Mouse (Mus musculus) left cerebral cortex, adult 9 months (tissue): ENCODE measurements at regions not wholly inside any gene's neighbourhood (a gene's known extent, or its start where the extent isn't known, plus 50 kb on each side); places are given as distances from the start of the nearest gene placed in this dataset.
A peak's percentile ranks its signal among the peaks of the same experiment; 100 is the strongest.

ENCODE experiments used
- DNase-seq, 2 experiments: peaks; one replicate each; pipeline ENCODE4 v3.0.0; 2022; ENCODE audit warnings: low spot score in 2 of 2

DNA sequence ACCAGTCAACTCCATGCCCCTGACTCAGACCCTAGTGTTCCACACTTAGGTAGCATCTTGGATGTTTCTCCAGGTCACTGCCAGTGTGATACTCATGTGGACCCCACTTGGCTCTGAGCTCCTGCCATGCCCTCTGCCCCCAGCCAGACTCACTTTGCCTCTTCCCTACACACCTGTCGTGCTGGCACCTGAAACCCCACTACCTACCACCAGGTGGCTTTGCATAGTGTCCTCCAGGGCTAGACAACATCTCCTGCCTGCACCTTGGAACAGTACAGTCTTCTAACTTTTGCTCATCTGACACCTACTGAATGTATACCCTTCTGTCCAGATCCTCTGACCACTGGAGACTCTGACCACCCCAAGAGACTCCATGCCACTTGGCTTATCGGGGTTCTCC is 80.6 kb downstream of the Fam53a start:
- DNase-seq, result no peak

DNA sequence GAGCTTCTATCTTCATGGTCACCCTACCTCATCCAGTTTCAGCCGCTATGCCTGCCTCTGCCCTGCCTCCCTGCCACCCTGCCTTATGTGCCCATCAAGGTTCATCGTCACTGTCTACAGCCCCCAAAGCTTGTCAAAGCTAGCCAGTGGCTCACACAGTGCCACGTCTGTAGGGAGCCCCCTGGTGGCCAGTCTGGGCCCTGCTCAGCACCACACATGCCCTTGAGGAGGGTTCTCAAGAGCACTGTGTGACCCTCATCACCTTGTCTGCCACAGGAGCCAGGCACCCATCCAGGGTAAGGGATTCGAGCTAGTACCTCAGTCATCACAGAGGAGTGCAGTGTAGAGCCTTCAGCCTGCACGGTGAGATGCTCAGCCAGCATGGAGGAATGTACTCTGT is 86.1 kb downstream of the Fam53a start:
- peak in 1 of 2 experiments; percentile 47 for DNase-seq

DNA sequence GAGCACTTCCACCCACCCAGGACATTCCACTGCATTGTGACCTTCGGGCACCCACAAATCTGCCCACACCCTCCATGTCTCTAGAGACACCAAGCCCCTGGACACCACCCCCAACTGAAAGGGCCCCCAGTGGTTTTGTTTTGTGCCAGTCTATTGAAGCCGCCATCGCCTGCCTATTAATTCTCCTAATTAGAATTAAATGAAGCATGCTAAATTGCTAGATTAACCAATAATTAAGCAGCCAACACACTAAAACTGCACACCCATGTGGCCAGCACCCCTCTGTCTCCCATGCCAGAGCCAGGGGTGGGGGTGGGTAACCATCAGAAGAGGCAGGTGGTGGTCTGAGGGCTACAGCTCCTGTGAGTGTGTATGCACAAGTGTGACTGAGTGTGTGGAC is 86.8 kb downstream of the Fam53a start:
- no peak for DNase-seq

DNA sequence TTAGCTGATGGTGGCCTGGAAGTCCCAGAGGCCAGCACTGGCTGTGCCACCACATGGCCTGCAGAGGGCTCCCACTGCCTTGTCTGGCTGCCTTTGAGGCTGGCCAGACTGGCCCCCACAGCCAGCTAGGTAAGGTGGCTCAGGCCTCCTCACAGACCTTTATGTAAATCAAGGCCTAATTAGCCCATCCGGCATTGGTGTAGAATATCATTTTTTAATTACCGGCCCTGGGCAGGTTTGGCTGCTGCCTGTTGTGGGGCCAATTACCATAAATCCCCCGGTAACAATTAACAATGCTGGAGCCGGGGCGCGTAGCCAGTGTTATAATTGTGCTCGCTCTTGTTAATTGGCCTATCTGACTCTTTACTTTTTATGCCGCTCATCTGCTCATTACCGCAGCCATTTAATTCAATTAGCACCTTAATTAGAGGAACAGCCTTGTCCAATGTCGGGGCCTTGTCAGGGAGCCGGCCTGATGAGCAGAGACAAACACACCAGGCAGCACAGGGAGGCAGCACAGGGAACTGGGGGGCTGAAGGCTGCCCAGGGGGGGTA is 87.4 kb downstream of the Fam53a start:
- peak in 1 of 2 experiments; percentile 16 for DNase-seq

DNA sequence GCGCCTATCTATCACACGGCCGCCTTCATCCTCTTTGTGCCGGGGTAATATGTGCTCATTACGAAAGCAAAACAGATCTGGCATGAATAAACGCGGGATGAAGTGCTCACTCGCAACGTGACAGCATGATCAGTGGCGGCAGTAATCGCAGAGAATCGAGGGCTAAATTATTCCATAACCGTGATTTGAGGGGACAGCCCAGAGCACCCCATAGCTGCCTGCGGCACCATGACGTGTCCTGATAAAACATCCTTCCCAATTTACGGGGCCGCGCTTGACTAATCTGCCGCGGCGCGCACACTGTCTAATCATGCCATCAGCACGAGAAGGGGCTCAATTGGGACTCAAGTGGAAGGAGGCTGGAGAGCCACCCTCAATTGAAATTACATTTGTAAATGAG is 89.2 kb downstream of the Fam53a start:
- DNase-seq, result no peak

DNA sequence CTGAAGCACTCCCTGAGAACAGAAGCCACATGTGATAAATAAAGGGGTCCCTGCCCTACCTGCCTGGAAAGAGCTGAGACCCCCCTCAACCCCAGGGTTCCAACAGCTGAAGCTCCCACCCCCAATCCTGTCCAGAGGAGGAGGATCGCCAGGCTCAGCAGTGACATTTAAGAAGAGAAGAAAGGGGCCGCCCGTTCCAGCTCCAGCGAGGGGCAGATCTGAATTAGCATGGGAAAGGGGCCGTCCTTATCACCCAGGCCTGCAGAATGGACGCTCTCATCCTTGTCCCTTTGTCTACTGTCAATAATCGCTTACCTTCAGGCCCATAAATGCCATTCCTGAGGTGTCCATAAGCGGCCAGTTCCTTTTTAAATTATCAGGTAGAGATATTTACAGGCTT is 92.0 kb downstream of the Fam53a start:
- DNase-seq, result no peak

DNA sequence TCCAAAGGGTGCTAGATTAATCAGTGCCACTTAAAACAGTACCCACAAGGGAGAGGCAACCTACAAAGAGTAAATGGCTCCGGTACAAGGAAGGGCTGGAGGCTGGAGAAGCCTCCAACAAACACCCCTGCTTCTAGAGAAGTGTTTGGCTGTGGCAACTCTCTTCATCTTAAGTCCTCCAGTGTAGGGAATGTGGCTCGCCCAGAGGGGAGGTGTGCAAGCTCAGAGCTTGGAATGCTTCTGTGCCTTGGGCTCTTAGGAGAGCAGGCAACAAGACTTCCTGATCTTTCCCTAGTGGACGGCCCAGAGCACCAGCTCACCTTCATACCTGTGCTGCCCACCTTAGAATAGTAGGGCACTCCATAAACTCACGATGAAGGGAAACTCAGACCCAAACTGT is 92.4 kb downstream of the Fam53a start:
- no peak for DNase-seq

DNA sequence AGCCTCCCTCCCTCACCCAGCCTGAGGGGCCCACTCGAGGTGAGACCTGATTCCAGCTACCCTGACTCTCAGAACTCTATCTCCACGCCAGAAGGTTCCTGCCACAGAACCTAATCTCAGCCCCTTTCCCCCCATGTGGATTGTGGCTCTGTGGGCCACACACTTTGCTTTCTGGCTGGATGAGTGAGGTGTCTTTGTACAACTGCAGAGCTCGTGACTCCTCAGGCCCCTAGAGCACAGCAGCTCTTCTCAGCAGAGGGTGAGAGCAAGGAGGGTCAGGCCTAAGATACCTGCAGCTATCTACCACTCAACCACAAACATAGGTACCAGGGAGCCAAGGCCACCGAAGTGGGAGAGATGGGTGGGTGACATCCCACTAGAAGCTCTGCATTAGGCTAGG is 93.2 kb downstream of the Fam53a start:
- no peak for DNase-seq

DNA sequence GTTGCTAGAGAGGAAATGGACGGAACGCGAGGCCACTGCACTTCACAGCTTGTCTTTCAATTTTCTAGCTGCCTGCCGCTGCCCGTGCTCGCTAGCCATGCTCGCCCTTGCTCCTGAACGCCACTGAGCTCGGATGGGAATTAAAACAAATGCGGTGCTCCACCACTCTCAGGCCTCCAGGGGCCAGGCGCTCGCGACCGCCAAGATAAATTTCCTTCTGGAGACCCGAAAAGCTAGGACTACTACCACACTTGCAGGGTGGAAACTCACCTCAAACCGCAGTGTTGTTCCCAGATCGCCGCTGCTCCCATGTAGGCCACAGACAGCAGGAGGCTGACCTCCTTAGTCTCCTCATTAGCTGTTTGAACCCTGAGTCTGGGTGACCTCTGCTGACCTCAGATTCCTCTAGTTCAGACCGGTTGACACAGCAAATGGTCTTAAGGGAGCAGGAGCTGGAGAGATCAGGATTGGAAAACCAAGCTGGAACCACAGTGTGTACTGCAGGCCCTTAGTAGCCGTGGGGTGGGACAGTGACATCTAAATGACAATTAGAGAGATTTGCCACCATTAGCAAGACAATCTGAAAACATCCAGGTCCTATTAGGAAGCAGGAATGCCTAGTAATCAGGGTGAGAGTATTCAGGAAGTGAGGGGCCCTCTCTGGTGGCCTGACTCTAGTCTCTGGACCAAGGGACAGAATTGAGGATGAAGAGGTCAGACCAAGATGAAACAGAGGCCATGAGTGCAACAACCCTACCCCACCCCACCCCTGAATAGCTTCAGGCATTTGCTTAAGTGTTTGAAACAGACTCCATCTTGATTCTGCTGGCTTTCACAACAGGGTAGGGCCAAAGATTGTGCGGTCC is 94.1 kb downstream of the Fam53a start:
- DNase-seq, result no peak

DNA sequence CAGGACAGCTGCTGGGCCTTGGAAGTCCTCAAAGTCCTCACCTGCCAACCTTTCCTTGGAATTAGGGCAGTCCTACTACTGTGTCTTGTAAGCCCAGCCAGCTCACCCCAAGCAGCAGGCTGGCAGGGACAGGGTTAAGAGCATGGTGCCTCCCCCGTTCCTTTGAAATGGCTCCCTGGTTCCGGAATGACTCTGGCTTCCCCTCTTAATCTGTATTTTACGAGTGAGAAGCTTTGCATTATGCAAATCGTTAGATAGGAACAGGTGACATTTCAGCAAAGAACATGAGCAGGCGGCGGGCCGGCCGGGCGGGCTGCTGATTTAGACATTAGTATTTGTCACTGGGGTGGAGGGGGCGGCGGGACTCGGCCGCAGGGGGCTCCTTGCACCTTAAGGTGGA is 95.1 kb downstream of the Fam53a start:
- DNase-seq, result peak in 1 of 2 experiments; percentile 16

DNA sequence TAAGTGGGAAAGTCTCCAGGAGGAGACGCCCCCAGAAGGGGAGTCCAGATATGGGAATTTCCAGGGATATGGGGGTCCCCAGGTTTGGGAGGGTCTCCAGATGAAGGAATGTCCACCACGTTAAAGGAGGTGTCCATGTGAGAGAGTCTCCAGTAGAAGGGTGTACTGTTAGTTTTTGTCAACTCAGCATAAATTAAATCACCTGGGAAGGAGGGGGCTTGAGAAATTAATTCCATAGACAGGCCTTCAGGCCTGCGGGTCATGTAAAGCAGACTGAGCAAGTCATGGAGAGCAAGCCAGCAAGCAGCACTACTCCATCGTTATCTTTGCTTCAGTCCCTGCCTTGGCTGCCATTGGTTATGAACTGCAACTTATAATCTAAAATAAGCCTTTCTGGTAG is 96.2 kb downstream of the Fam53a start:
- no peak for DNase-seq

DNA sequence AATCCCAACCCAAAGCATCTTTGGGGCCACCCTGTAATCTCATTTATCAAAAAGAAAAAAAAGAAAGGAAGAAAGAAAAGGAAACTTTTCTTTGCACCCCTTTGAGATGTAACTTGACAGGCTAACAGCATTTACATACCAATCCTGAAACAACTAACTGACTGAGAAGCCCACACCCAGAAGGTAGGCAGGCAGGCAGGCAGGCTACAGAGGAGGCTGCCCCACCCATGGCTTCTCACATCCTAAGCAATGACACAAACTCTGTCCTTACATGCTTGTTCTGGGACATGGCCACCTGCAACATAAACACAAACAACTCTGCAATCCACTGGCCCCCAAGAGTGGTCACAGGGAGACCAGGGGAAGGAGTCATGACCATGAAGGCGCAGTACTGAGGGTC is 97.5 kb upstream of the Nkx1-1 start:
- DNase-seq, result no peak

DNA sequence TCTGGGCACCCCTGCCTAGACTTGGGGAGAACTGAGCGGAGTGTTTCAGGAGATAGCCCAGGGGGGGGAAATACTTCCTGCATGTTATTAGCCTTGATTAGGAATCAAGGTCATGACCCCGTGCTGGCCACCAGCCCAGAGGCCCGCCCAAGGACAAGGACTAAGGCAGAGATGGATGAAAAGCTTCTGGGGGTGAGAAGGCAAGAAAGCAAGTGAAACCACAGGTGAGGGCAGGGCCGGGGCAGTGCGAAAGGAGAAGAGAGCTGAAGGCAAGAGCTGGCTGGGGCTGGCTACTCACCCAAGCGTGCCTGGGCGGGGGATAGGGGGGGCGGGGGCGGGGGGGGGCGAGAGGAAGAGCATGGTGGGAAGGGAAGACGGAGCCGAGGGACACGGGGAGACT is 96.0 kb upstream of the Nkx1-1 start:
- DNase-seq, result no peak

DNA sequence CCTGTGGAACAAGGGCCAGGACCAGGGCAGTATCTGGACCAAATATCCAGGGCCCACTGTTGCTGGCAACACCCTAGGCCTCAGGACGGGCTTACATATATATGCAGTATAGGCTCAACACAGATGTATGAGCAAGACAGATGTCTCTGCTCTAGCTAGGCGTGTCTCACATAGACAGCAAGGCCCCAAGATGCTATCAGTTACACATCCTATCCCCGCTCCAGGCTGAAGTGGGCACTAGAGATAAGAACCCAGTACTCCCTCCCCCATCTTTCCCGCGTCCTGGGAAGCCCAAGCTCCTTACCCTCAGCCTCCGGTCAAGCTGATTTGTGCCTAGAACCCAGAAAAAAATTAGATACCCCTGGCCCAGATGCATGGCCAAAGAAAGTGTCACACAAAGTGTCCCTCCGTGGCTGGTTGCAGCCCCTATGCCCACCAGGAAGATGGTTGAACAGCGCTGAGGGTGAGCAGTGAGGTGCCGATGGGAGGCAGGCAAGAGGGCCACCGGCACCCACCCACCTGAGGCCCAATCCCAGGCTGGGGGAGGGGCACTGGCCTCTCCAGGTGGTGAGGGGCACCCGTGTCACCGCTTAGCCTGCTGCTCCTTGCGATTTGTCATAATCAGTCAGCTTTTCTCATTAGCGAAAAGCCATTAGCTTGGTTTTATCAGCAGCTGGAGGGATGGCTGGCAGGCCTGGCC is 95.3 kb upstream of the Nkx1-1 start:
- no peak for DNase-seq

DNA sequence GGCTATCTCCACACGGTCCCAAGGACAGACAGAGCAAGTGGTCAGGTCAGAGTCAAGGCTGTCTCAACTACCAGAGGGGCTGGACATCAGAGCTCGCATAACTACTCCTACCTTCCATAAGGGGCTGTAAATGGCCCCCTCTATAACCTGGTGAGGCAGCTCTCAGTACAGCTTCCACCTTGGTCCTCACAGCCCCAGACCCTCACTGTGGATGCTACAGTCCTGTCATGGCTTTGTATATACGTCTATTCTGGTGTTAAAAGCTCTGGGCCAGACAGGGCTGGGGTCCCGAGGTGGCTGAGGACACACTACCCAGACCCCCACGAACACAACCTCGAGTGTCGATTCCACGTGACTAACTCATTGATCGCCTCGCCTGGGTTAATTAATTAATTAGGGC is 94.0 kb upstream of the Nkx1-1 start:
- no peak for DNase-seq

DNA sequence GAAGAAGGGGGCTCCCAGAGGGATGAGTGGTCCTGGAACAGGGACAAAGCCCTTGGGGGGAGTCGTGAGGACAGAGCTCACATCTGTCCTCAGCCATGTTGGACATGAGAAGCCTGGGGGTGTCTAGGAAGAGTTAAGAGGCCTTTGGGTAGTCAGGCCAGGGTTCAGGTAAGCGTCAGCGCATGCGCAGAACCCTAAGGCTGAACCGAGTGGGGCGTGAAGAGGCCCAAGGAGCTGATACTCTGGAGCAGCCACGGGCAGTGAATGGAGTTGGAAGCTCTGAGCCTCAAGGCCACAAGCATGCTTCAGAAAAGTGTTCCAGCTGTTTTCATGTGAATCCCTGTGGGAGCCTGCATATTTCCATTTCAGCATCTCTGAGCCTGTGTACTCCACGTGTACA is 93.5 kb upstream of the Nkx1-1 start:
- no peak for DNase-seq

DNA sequence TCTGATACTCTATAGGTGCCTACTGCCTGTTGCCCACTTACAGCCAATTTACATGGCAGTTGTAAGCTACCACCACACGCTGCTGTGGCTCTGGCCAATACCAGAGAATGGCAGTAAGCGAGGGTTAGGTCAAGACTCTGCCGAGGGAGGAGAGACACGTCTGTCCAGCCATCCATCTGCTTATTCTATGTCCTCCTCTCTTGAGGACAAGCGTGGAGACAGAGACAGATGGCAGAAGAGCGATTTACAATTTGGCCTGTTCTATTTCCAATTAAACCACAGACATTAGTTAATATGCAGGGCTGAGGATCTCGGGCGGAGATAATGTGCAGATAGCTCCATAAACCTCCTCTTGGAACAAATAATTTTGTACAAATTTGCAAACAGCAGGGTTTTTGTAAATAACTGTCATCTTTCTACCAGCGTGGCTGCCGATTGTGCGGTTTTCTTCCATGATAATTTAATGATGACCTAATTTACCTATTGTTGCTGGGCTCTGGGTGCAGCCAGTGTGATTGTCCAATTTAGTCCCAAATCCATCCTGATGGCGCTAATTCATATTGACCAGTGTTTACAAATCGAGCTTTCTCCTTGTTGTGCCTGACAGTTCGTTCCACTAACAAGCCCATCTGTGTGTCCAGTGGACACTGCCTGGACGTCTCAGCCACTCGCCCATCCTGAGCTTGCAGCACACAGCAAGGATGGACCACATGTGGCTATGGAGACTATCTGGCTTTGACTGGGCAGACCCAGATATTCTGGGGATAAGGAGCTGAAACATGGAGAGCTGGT is 88.4 kb upstream of the Nkx1-1 start:
- no peak for DNase-seq

DNA sequence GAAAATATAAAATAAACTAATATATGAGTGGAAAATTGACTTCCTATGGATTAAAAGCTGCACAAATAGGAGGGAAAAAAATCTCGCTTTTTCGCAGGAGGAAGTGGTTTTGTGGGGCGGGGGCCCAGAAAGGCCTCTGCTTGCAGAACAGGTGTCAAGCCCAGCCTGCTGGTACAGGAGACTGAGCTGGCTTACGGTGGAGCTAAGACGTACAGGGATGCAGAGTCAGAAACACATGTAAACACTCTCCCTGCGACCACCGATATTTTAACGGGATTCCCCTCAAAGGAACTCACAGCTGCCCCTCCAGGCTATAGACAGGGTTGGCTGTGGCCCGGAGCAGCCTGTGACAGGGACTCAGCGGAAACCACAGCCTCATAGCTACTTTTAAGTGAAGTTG is 87.1 kb upstream of the Nkx1-1 start:
- DNase-seq, result no peak

DNA sequence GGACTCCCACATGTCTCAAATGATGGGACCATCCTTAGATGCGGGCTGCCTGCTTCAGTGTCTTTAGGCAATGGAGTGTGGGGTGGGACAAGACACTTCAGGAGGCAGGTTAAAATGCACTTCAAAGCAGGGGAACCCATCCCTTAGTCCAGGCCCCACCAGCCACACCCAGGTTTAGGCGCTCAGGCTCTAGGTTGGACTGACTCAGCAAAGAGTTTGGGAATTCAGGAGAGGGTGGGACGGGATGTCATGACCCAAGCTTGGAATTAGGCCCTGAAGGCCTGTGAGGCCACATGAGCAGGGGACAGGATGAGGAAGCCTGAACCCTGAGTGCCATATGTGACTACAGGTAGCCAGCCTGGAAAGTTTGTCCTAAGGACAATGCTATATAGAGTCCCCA is 85.6 kb upstream of the Nkx1-1 start:
- DNase-seq, result no peak

DNA sequence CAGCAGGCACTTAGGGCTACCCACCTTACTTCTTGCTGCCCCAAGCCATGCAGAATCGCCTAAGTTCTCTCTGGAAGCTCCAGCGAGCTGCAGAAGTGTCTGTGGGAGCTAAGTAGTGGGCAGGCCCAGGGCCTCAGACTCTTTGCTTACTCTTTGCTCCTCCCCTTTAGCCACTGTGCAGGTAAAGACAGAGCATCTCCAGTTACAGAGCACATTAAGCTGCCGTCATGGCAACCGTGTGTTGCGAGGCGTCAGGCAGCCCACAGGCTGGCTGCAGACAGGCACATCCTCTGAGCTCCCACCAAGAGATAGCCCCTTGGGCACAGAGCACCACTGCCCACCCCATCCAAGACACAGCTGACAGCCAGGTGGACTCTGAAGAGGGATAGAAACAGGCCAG is 85.1 kb upstream of the Nkx1-1 start:
- DNase-seq, result no peak

DNA sequence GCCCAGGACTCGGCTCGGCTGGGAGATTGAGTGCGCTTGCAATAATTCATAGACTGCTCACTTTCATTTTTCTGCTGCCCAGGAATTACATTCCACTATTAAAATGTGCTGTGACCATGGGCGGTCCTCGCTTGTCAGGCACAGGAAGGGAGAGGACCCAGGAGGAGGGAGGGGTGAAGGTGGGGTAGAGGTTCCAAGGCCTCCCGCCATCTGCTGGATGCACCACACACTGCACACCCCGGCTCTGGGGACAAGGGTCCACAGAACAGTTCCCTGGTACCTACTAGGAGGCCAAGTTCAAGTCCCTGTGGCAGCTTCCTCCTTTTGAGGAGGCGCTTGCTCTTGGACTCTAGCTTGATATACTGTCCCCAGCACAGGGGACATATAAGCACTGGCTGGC is 83.8 kb upstream of the Nkx1-1 start:
- DNase-seq, result no peak

DNA sequence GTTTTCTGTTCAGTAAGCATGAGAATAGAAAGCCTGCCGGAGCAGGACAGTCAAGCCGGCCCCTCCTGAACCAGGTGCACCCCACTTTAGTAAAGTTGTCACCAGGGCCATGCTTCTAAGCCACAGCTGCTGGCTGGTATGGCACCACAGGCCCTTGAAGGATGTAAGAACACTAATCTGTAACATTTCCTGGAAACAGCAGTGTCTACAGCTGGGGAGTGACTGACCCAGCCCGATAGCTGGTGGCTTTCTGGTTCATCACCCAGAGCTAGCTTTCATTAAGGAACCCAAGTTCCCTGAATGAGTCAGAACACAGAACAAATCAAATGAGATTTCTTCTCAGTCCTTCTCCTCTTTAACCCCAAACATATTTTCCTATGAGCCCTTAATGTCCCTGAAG is 82.4 kb upstream of the Nkx1-1 start:
- DNase-seq, result no peak
